Mouse (Mus musculus) heart, postnatal 0 days (tissue): Measurements from ENCODE around the gene Grm4. TPM values are rescaled to one million over a fixed set of nuclear protein-coding genes. Genes with fewer than 3 reads are reported as not detected.

Source experiments
- ATAC-seq: fragments of 200-750 bp; cut with Nextera tagmentation; 2 replicates; pipeline ENCODE4 v1.8.0; 2017; ENCODE audit warnings: low read depth, moderate number of reproducible peaks, moderate library complexity; ENCODE audit not compliant: insufficient read depth
- DNase-seq: peaks from one replicate; pipeline ENCODE4 v3.0.0-alpha.2; 2016; ENCODE audit warnings: low spot score
- H3K27ac ChIP-seq: fragments of 300-500 bp; sonication (generic); 2 replicates; pipeline ENCODE4 v1.5.1; 2014; ENCODE audit warnings: low read depth, mild to moderate bottlenecking
- H3K27me3 ChIP-seq: fragments of 300-500 bp; sonication (generic); 2 replicates; pipeline ENCODE4 v1.6.1; 2014; ENCODE audit warnings: low read length, mixed read lengths; ENCODE audit not compliant: control insufficient read depth, insufficient read depth
- H3K36me3 ChIP-seq: fragments of 300-500 bp; sonication (generic); replicated peaks from 2 replicates; pipeline ENCODE4 v1.6.1; 2014; ENCODE audit warnings: low read length, mixed read lengths; ENCODE audit not compliant: control insufficient read depth, insufficient read depth
- H3K4me1 ChIP-seq: fragments of 300-500 bp; sonication (generic); 2 replicates; pipeline ENCODE4 v1.6.1; 2014; ENCODE audit warnings: antibody characterized with exemption; ENCODE audit not compliant: control insufficient read depth, insufficient read depth
- H3K4me2 ChIP-seq: fragments of 300-500 bp; sonication (generic); 2 replicates; pipeline ENCODE4 v1.6.1; 2014; ENCODE audit warnings: low read depth, mild to moderate bottlenecking, low read length, moderate library complexity
- H3K4me3 ChIP-seq: fragments of 300-500 bp; sonication (generic); 2 replicates; pipeline ENCODE4 v1.5.1; 2014; ENCODE audit warnings: low read depth, low read length
- H3K9ac ChIP-seq: fragments of 300-500 bp; sonication (generic); replicated peaks from 2 replicates; pipeline ENCODE4 v1.6.1; 2014; ENCODE audit warnings: low read depth, low read length, mixed read lengths
- H3K9me3 ChIP-seq: fragments of 300-500 bp; sonication (generic); replicated peaks from 2 replicates; pipeline ENCODE4 v1.6.1; 2016; ENCODE audit warnings: low read length; ENCODE audit not compliant: control insufficient read depth
- CTCF ChIP-seq: IDR thresholded peaks from 2 replicates; pipeline ENCODE4 v1.5.1; 2016; ENCODE audit warnings: antibody characterized with exemption, control low read depth, low read depth
- EP300 ChIP-seq: IDR thresholded peaks from 2 replicates; pipeline ENCODE4 v1.6.1; 2016; ENCODE audit warnings: antibody characterized with exemption, low read depth
- WGBS: fragments of 180-500 bp; shearing (Covaris S2); extraction: QIAGEN DNeasy Blood & Tissue Kit; methylation state at CpG from one replicate; pipeline ENCODE4 v1.1.7; 2014; 5-methylcytosine and 5-hydroxymethylcytosine counted together
- polyA plus RNA-seq: library from polyadenylated mRNA; unstranded; fragments of >200 nt; fragmentation: Nextera tagmentation; extraction: Ambion mirVana; gene quantifications from 2 replicates; pipeline ENCODE4 v1.2.1, GENCODE M21; 2015
- total RNA-seq: library from RNA; depleted of rRNA; stranded (reverse); fragments of >200 nt; gene quantifications from 2 replicates; pipeline ENCODE4 v1.2.3, GENCODE M21; 2014; ENCODE audit warnings: low replicate concordance

Gene Grm4
- total and polyA plus RNA-seq, 2 experiments from 2014 or later: 0.03 TPM; not detected in 1

GRCm38 (mm10) chr17:27513279-27513915, 7.8 kb downstream of the Grm4 start:
- H3K27me3 ChIP-seq: peaks cover 94% of the 10 kb centered on the region
- WGBS: 3% methylated on average over 37 of the region's 66 CpGs

GRCm38 (mm10) chr17:27512619-27513161, 8.5 kb downstream of the Grm4 start:
- no peaks in the 10 kb centered on the region for H3K36me3 ChIP-seq
- peaks cover 4% of the 10 kb centered on the region; the same call in 1 of the 2 replicates for H3K4me1 ChIP-seq
- peaks cover 91% of the 10 kb centered on the region for H3K27me3 ChIP-seq
- no peak overlapping the region for H3K27ac ChIP-seq
- H3K4me3 ChIP-seq: peak overlapping the region; percentile 57
- peak overlapping the region; percentile 93 for H3K4me2 ChIP-seq
- ATAC-seq: peak; percentile 33; the same call in 1 of the 2 replicates
- WGBS: under 1% methylated on average over 45 of the region's 78 CpGs
- DNase-seq: no peak
- H3K9ac ChIP-seq: 0 out of 2 replicates have a peak overlapping the region, but pooled peaks have one; percentile 3
- no peak for TF ChIP-seq CTCF
- TF ChIP-seq EP300: no peak
- H3K9me3 ChIP-seq: no peaks in the 10 kb centered on the region

More at GRCm38 (mm10) chr17:27513279-27513915, 7.8 kb downstream of the Grm4 start:
- DNase-seq: no peak
- Histone ChIP-seq H3K27ac (no peak overlapping the region), H3K4me1 (peaks cover 4% of the 10 kb centered on the region; the same call in 1 of the 2 replicates), H3K4me3 (peak overlapping the region; percentile 57), H3K9me3 (no peaks in the 10 kb centered on the region), H3K4me2 (peak overlapping the region; percentile 93), H3K9ac (0 out of 2 replicates have a peak overlapping the region, but pooled peaks have one; percentile 3), H3K36me3 (no peaks in the 10 kb centered on the region)
- TF ChIP-seq CTCF: no peak
- TF ChIP-seq EP300: no peak
- ATAC-seq: no peak

GRCm38 (mm10) chr17:27511865-27512618, 9.2 kb downstream of the Grm4 start:
- Histone ChIP-seq H3K27ac (no peak overlapping the region), H3K4me3 (peak overlapping the region; percentile 57), H3K36me3 (no peaks in the 10 kb centered on the region), H3K4me2 (peak overlapping the region; percentile 93), H3K4me1 (peaks cover 4% of the 10 kb centered on the region; the same call in 1 of the 2 replicates), H3K9me3 (no peaks in the 10 kb centered on the region), H3K9ac (no peak overlapping the region), H3K27me3 (peaks cover 90% of the 10 kb centered on the region)
- 2% methylated on average over 61 of the region's 64 CpGs for WGBS
- no peak for TF ChIP-seq CTCF
- TF ChIP-seq EP300: no peak
- no peak for ATAC-seq
- DNase-seq: no peak

- ATAC-seq: no peak
Observed at GRCm38 (mm10) chr17:27511125-27511735, 10.0 kb downstream of the Grm4 start.

More at GRCm38 (mm10) chr17:27511125-27511735, 10.0 kb downstream of the Grm4 start:
- Histone ChIP-seq H3K27ac (no peak overlapping the region), H3K4me2 (no peak overlapping the region), H3K36me3 (no peaks in the 10 kb centered on the region), H3K4me1 (peaks cover 4% of the 10 kb centered on the region; the same call in 1 of the 2 replicates), H3K27me3 (peaks cover 95% of the 10 kb centered on the region), H3K4me3 (no peak overlapping the region), H3K9me3 (no peaks in the 10 kb centered on the region), H3K9ac (no peak overlapping the region)
- WGBS: 89% methylated on average over 7 of the region's 7 CpGs
- TF ChIP-seq EP300 (no peak), CTCF (no peak)
- no peak for DNase-seq
